Mouse (Mus musculus): ENCODE results near the gene Bod1l.

The Bod1l gene

GRCm38 (mm10) chr5:41844147-41844529 lies at the start of gene Bod1l:
Gene Bod1l (minus strand): TSS chr5:41844315.
- DNase-seq, result peak; percentile 98

DNA sequence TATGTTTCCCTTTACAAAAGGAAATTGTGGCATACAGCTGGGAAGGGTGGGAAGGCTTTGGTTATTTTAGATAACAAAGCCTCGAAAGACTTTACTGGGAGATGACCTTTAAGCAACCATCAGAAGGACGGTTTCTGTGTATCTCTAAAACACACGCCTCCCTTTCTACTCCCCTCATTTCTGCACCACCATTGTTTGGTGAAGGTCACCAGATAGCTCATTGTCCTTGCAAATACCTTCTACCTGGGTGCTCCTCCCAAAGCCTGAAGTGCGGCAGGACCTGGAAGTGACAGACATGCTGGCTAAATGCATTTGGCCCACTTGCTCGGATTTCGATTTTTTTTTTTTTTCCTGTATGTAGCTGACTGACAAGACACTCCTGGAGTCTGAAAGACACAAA lies 49.2 kb upstream of the Bod1l start:
- no peak for DNase-seq

- DNase-seq, result no peak
These were observed 46.8 kb upstream of the Bod1l start for GRCm38 (mm10) chr5:41890871-41891270.

DNA sequence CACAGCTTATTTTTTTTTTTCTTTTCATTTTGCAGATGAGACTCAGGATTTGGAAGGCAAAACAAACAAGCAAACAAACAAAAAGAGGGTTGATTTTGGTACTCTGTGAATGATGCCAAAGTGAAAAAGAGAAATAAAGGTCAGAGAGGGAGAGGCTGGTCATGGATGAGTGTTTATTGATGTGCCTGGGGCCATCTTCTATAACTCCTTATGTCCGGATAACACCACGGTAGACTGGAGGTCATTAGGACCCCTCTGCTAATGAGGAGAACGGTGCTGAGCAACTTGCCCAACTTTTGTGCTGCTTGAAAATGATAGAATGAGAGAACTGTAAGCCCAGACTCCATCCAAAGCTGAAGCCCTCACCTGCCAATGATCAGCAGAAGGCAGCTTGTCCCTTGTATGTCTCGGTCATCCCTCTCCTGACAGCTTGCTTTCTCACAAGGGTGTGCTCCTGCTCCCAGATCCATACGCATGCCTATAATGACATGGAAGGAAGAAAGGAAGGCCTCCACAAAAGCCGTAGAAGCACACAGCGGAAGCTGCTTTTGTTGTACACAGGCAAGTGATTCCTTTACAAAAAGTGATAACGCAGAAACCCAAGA lies 45.2 kb upstream of the Bod1l start:
- DNase-seq, result no peak

- DNase-seq, result peak; percentile 11
These were observed 44.7 kb upstream of the Bod1l start for GRCm38 (mm10) chr5:41888834-41889233.

GRCm38 (mm10) chr5:41887738-41888137 lies 43.6 kb upstream of the Bod1l start:
- DNase-seq, result peak; percentile 76

DNA sequence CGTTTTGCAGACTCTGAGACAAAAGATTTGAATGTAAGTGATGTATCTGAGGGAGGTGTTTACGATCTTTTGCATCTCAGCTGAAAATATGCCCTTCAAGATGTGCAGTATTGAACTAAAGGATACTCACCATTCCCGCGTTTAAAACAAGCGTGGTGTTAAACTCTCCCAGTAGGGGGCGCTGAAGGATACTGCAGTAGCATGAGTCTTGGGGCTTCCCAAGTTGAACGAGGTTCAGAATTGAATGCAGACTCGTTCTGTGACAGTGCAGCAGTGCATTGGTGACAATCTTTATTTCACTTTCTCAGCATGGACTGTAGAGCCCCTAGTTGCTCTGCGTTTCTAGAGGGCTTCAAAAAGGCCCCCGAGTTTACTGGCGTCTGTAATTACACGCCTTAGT lies 40.4 kb upstream of the Bod1l start:
- peak; percentile 78 for DNase-seq

DNA sequence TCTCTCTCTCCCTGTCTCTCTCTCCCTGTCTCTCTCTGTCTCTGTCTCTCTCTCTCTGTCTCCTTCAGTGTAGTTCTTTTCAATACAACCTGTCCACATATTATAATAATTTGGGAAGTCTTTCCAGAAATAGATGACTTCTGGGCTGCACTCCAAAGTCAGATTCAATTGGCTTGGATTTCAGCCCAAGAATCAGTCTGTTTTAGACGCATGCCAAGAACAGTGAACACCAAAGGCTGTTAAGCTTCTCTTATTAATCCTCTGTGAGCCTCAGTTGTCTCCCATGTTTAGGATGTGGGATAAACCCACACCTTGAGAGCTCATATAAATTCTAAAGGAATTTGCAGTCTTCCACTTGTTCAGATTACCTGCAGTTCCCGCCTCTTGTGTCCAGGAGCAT lies 27.0 kb upstream of the Bod1l start:
- no peak for DNase-seq

- no peak for DNase-seq
These were observed 11.7 kb upstream of the Bod1l start for GRCm38 (mm10) chr5:41855781-41856180.

DNA sequence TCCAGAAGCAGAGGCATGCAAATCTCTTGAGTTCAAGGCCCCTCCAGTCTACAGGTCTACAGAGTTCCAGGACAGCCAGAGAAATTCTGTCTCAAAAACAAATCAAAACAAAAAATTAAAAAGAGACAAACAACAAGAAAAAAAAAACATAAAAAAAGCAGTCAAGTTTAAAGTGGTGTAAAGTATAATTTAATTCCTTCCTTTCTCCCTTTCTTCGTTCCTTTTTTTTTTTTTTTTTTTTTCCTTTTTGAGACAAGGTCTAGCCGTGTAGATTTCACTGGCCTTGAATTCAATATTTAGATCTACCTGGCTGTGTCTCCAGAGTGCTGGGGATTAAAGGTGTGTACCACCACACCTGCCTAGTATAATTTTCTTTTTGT lies 1.4 kb upstream of the Bod1l start:
- no peak for DNase-seq

- DNase-seq, result no peak
These were observed 874 bp upstream of the Bod1l start for GRCm38 (mm10) chr5:41844820-41845557.

DNA sequence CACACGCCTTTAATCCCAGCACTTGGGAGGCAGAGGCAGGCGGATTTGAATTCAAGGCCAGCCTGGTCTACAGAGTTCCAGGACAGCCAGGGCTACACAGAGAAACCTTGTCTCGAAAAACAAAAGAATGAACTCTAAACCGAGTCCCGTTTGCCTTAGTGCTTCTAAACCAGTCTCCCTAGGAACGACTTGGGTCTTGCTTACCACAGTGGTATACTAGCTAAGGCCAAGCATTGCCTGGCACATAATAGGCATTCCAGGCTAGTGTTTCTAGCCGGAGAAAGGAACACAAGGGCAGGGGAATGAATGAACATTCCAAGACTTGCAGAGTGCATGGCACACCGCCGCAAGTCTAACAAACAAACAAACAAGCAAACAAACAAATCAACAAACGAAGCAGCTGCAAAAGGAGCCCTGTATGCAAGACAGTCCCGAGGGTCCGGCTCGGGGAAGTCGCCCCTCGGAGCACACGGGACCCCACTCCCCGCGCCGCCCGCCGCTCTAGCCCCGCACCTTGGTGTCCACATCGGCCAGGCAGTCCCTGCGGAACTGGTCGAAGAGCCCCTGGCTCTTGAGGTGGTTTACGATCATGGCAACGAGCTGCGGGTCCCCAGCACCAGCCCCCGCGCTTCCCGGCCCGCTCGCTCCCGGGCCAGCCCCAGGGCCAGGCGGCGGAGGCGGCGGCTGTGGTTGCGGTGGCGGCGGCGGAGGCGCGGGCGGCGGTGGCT lies 532 bp downstream of the Bod1l start:
- DNase-seq, result no peak

DNA sequence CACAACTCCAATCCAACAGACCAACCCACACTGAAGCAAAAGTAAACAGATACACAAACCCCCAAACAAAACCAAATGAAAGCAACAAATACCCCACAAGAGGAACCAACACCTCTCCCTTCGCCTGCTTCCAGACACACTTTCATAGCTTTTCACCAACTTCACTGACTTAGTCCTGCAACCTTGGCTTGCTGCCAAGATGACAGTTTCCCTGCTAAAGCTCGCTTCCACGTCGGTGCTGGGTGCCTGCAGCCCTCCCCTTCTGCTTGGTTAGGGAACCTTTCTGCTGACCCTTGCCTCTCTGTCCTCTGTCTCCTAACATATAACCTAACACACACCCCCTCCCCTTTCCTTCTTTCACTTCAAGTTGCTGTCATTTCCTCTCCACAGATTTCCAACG lies 1.4 kb downstream of the Bod1l start:
- peak; percentile 17 for DNase-seq

DNA sequence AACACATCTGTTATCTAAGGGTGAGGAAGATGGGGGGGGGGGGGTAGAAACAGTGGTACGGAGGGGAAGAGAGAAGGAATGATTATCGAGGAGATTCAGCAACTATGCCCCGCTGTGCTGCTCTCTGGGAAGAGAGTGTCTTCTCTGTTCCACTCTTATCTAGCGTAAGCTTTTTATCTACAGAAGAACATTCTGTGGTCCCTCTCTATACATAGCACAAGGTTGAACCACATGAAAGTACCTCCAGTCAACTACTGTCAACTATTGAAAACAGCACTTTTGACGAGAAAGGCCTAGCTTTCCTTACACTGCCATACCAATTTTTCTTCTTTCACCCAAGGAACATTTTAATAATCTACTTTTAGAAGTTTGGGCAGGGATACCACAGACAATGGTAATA lies 2.4 kb downstream of the Bod1l start:
- no peak for DNase-seq

- no peak for DNase-seq
These were observed 14.0 kb downstream of the Bod1l start for GRCm38 (mm10) chr5:41830100-41830499.

DNA sequence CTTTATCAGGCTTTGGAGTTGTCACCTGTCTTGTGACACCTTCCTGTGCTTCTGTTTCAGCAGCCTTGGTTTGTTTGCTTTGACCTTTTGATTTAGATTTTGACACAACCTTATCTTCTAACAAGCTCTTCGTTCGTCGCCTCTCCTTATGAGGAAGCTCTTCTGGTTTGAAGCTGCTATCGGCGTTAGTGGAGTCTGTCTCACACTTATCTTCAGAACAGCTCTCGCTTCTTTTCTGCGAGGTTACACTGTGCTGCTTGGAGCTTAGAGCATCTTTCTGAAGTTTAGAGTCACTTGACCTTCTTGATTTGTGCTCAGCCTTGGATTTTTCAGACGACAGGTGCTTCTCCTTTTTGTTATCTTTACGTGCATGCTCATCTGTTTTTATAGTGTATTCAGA lies 23.0 kb downstream of the Bod1l start:
- DNase-seq, result no peak

- DNase-seq, result no peak
These were observed 23.6 kb downstream of the Bod1l start for GRCm38 (mm10) chr5:41820530-41820929.

DNA sequence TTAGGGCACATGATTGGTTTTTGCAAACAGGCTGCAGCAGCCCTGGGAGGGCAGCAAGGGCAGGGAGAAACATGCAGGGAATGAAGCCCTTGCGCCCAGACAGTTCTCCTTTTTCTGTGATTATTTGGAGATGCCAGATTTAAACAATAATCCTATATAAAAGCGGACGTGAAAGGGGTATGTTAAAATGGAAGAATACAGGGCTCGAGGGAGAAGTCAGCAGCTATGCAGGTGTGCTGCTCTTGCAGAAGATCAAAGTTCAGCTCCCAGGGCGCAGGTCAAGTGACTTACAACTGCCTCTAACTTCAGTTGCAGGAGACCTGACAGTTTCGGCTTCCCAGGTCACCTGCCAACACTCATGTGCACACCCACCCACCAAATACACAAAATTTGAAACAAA lies 31.6 kb downstream of the Bod1l start:
- no peak for DNase-seq

- DNase-seq, result no peak
These were observed 32.8 kb downstream of the Bod1l start for GRCm38 (mm10) chr5:41811279-41811678.

DNA sequence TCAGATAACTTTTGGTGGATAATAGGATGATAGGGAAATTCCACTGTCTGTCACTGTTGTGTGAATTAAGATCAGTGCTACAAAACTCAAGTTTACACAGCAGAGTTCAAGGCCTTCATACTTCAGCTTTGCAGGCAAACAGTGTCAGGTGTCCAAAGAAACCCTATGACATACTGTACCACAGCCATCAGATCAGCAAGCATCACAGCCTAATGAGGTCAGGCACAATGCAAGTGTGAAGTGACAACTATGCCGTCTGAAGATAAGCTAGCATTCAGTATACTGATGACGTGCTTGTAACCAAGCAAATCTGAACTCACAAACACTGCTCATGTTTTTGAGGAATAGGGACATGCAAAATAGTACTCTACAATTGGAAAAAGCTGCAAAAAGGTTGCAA lies 36.7 kb downstream of the Bod1l start:
- no peak for DNase-seq

DNA sequence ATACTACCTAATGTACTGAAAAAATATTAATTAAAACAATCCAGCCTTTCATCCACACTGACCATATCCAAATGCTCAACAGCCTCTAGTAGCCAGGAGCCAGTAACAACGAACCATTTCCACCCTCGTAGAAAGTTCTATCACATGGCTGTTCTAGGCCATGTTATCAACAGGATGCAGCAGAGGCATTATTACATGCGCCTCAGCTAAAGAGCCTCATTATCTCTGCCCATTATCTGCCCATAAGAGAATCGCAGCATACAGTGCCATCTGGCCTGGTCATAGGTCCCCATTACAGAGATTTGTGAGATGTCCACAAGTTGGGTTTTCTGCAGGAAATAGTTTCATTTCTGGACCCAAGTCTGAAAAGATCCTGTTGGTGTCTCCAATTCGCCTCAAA lies 37.9 kb downstream of the Bod1l start:
- no peak for DNase-seq

GRCm38 (mm10) chr5:41805085-41805484 lies 39.0 kb downstream of the Bod1l start:
- no peak for DNase-seq

GRCm38 (mm10) chr5:41804643-41805042 lies 39.5 kb downstream of the Bod1l start:
- no peak for DNase-seq

GRCm38 (mm10) chr5:41801622-41802021 lies 42.5 kb downstream of the Bod1l start:
- DNase-seq, result no peak

All from right cerebral cortex, postnatal 14 days (tissue).